Mouse (Mus musculus): Measurements from ENCODE around the gene Tac2. TPM values are rescaled to one million over a fixed set of nuclear protein-coding genes. Genes with fewer than 3 reads are reported as not detected.

Gene Tac2
- total RNA-seq (2021), result under 1 TPM in 1 of 2 experiments, not detected in 1; 0.48 TPM
- long read RNA-seq, experiment 1, partial matches to known transcripts, result 0 of 2 reads
- long read RNA-seq, experiment 1, other reads (novel, unspliced or antisense), result 0 of 2 reads
- long read RNA-seq, experiment 2, result 0 reads

- DNase-seq (ENCODE audit: low spot score in 2 of 2), result no peak
These were observed at the start of gene Tac2 for GRCm38 (mm10) chr10:127724178-127724577. TSS of gene Tac2 (plus strand) at chr10:127724478.

DNA sequence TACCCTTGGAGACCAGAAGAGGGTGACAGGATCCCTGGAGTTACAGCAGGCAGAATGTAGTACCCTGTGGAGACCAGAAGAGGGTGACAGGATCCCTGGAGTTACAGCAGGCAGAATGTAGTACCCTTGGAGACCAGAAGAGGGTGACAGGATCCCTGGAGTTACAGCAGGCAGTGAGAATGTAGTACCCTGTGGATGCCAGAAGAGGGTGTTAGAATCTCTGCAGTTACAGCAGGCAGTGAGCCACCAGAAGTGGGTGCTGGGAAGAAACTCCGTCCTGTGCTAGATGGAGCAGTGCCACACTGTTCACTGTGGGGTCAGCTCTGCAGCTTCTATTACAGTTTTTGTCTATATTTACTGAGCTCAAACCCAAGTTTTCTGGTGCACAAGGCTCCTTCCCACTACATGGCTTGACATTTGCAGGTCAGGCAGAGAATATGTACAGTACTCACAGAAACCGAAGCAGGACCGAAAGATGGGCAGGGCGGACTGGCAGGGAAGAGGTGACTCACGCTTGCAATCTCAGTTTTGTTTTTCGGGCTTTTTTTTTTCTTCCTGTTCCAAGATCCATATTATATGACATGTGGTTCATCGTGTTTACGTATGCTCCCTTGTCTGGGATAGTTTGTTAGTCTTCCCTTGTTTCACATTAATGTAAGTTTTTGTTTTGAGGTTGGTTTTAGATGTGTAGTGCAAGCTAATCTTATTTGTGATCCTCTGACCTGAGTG lies 49.3 kb upstream of the Tac2 start:
- peak in 1 of 2 experiments; percentile 66 for DNase-seq (ENCODE audit: low spot score in 2 of 2)

DNA sequence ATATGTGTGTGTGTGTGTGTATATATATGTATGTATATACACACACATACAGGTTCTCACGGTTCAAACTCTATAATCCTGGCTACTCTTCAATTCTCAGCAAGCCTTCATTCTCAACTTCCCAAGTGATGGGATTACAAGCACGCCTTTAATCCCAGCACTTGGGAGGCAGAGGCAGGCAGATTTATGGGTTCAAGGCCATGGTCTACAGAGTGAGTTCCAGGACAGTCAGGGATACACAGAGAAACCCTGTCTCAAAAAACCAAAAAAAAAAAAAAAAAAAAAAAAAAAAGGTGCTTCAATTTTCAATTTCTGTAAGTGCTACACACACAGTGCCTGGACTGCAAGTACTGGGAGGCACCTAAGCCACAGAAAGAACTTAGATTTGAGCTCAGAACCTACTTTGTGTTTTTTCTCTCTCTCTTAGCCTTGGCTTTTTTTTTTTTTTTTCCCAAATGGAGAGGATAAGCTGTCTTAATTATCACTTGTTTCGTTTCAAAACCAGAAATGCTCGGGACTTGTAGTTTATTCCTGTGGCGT lies 48.3 kb upstream of the Tac2 start:
- no peak for DNase-seq (ENCODE audit: low spot score in 2 of 2)

DNA sequence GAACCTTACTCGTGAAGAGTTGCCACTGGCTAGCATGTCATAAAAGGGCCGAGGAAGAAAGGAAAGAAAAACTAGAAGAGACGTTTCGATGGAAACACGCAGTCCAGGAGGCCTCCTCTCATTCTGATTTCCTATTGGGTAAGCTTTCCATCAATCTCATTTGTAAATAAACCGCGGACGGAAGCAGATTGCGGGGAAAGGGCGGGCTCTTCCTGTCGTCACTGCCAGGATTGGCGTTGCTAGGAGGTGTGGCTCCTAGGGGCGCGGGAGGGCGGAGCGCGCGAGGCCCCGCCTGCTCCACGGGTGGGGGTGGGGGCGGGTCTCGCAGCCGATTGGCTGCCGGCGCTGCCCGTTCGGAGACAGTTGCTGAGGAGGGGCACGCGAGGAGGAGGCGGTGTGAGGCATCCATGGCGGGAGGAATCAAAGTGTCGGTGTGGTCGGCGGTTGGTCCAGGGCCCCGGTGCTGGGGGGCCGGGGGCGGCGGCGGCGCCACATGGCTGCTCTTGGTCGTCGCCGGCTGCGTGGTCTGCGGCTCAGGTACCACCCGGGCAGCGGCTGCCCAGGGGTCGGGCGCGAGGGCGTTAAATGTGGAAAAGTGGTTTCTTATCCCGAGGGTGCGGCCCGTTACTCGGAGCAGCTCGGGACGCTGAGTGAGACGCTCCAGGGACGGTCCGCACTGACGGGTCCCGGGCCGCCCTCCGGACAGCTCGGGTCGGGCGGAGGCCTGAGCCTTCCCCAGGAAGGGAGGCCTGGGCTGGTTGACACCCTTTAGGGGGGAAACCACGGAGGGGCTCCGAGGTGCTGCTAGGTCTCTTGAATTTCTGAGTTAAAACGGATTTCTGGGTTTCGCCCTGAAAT lies 47.4 kb upstream of the Tac2 start:
- DNase-seq (ENCODE audit: low spot score in 2 of 2), result peak; percentile 78 to 86

GRCm38 (mm10) chr10:127677591-127678336 lies 46.5 kb upstream of the Tac2 start:
- DNase-seq (ENCODE audit: low spot score in 2 of 2), result no peak

GRCm38 (mm10) chr10:127679208-127679607 lies 45.1 kb upstream of the Tac2 start:
- DNase-seq (ENCODE audit: low spot score in 2 of 2), result no peak

- DNase-seq (ENCODE audit: low spot score in 2 of 2), result no peak
These were observed 44.4 kb upstream of the Tac2 start for GRCm38 (mm10) chr10:127679881-127680280.

- no peak for DNase-seq (ENCODE audit: low spot score in 2 of 2)
These were observed 41.4 kb upstream of the Tac2 start for GRCm38 (mm10) chr10:127682886-127683285.

DNA sequence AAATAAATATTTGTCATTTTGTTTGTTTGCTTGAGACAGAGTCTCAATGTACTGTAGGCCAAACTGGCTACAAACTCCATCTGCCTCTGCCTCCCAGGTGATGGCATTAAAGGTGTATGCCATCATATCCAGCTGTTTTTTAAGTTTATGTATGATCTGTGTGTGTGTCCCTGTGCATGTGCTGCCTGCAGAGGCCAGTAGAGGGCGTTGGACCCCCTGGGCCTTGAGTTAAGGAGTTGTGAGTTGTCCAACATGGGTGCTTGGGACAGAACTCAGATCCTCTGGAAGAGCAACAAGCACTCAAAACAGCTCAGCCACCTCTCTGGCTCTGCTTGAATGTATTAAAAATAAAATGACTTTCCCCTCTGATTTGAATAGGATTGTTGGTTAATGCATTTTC lies 33.2 kb upstream of the Tac2 start:
- no peak for DNase-seq (ENCODE audit: low spot score in 2 of 2)

DNA sequence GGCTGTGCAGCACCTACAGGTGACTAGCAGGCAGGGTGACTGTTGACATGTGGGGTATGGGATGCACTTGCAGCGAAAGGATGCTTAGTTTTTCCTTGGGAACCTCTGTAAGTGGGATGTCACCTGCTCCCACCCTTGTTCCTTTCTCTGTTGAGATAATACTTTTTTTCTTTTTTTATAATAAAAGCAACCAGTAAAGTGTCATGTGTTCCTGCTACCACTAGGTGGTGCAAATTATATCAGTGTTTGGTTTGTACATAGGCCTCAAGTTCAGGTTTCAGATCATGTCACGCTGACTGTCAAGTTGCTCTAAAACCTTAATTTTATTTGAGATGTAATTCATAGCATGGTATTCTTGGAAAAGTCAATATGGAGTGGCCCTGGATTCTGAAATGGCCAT lies 29.6 kb upstream of the Tac2 start:
- DNase-seq (ENCODE audit: low spot score in 2 of 2), result no peak

DNA sequence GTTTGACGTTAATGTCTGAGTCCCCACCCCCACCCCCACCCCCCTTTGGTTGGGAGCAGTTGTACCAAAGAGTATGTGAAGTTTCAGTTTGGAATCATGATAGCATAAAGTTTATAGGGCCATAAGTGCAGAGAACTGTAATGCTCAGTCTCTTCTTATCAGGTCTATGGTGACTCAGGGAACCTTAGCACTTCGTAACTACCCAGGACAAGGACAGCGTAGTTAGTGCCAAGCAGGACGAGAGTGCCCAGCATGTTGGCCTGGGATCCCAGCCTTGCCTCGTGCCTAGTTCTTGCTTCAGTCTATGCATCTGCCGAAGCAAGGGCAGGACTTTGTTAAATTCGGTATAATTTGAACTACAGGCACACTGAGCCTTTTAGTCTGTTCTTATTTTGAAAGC lies 28.5 kb upstream of the Tac2 start:
- no peak for DNase-seq (ENCODE audit: low spot score in 2 of 2)

DNA sequence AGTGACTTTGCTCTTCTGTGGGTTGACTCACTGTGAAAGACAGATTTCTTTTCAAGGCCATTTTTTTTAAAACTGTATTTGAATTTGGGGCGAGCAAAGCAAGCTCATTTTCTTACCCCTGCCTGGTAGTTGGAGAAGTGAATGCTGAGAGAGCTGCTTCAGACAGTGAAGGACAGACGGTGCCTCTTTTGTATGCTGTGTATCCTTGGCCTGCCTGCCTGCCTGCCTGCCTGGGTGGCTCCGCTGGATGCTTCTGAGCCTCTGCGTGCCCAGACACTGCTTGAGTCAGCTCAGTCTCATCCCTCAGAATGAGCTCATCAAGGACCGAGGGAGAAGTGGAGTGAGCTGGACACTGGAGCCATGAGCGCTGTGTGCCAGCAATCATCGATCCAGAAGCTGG lies 25.3 kb upstream of the Tac2 start:
- peak in 1 of 2 experiments; percentile 29 for DNase-seq (ENCODE audit: low spot score in 2 of 2)

DNA sequence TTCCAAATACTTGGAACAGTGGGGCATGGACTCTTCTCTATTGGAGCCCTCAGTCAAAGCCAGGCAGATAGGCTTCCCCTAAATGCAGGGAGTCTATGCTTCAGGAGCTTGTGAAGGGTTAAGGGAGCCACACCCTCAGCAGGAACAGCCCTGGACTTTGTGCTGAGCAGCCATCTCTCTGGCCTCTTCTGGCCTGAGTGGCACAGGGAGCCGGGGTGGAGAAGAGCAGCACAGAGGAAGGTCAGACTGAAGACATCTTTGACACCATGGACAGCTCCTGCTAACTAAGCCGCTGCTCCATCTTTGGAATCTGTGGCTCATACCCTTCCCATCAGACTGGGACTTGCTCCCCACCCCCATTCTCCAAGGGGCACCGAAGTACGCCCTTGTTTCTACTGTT lies 21.0 kb upstream of the Tac2 start:
- DNase-seq (ENCODE audit: low spot score in 2 of 2), result no peak

DNA sequence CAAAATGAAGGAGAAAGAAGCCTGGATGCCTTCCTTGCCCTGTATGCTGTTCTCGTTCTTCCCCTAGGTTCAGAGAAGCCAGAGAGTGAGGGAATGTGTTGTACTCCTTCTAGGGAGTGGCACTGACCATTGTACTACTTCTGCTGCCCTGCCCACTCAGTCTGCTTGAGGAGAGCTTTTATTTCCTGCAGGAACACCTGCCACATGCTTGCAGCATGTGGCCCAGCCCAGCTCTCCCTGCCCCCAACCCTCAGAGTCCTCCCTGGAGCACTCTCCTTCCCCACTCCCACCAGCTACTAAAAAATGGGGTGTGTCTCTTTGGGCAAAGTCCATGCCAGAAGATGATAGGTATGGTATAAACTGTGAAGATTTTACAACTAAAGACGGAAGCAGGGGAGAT lies 20.0 kb upstream of the Tac2 start:
- no peak for DNase-seq (ENCODE audit: low spot score in 2 of 2)

DNA sequence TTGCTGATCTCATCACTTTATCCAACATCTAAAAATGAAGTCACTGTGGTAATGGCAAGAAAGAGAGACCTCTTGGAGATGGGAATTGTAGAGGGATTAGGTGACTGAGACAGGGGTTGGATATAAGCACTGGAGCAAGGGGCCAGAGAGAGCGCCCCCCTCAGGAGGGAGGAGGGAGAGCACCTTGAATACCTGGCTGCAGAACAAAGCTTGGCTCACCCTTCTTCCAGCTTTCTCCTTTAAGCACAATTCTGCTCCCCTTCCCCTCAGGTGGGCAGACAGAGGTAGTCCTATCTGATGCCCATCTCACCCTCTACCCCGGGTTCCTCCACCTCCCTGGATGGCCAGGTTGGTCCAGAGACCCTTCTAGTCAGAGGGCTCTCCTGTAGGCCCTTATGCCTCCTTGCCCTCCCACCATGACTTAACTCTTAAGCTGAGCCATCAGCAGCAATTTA lies 19.5 kb upstream of the Tac2 start, which contains the start of gene Myo1a:
Gene Myo1a, plus strand, starts transcription at position 405 of the 455 bp plus-strand sequence.
- DNase-seq (ENCODE audit: low spot score in 2 of 2), result no peak

GRCm38 (mm10) chr10:127705783-127706182 lies 18.5 kb upstream of the Tac2 start:
- DNase-seq (ENCODE audit: low spot score in 2 of 2), result no peak

- DNase-seq (ENCODE audit: low spot score in 2 of 2), result peak; percentile 24 to 57
These were observed 16.6 kb upstream of the Tac2 start for GRCm38 (mm10) chr10:127707721-127708120.

DNA sequence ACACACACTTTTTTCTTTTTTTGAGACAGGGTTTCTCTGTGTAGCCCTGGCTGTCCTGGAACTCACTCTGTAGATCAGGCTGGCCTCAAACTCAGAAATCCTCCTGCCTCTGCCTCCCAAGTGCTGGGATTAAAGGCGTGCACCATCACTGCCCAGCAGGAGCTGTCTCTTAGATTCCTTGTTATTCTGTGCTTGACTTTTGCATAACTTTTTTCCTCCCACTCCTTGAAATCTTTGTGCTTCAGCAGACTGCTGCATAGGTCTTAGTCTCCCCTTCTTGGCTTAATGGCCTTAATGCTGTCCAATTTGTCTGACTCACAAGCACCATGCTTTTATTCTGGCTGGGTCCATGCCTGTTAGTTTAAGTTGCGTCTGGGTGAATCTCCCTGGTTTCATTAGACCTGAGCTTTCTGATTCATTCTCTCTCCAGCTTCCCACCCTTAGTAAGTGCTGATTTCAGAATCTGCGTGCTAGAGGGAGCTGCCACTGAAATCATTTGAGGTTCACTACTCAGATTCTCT lies 15.4 kb upstream of the Tac2 start:
- DNase-seq (ENCODE audit: low spot score in 2 of 2), result no peak

DNA sequence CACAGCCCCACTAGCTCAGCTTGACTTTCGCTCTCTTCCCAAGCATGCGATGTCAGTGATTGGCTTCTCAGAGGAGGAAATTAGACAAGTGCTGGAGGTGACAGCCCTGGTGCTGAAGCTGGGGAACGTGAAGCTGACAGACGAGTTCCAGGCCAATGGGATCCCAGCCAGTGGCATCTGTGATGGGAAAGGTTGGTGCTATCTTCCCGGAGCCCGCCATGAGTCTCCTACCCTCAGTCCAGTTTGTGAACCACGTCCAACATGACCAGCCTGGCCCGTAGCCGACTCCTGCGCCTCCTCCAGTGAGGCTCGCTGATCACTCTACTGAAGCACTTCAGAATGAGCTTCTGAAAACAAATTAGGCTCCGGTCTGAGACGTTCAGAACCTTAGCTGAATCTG lies 13.9 kb upstream of the Tac2 start:
- no peak for DNase-seq (ENCODE audit: low spot score in 2 of 2)

DNA sequence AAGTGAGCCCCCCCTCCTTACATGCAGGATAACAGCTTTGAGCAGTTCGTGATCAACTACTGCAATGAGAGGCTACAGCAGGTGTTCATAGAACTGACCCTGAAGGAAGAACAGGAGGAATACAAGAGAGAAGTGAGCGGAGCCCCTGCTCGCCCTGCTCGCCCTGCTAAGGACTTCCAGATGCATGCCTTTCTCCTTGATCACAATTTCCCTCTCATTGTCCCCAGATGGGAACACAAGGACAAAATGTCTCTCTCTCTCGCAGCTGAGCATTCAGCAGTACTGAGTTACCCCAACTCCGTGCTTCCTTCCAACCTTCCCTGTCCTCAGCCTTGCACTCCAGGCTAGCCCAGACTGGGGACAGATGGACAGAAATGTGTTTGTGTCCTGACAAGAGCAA lies 11.5 kb upstream of the Tac2 start:
- DNase-seq (ENCODE audit: low spot score in 2 of 2), result no peak

Measured in adrenal gland, postnatal 4 days (tissue).